Mouse (Mus musculus) stomach, postnatal 0 days (tissue): ENCODE measurements around the gene Csnk2b. TPM values are rescaled to one million over a fixed set of nuclear protein-coding genes. Genes with fewer than 3 reads are reported as not detected.
A peak's percentile ranks its signal among the peaks of the same experiment; 100 is the strongest.

Experiments
- ATAC-seq: fragments of 200-750 bp; cut with Nextera tagmentation; 2 replicates; pipeline ENCODE4 v1.8.0; 2017; ENCODE audit not compliant: low FRiP score, low TSS enrichment
- DNase-seq: peaks from one replicate; pipeline ENCODE4 v3.0.0-alpha.2; 2016; ENCODE audit warnings: low spot score
- H3K27ac ChIP-seq: fragments of 300-500 bp; sonication (generic); replicated peaks from 2 replicates; pipeline ENCODE4 v1.5.1; 2014; ENCODE audit warnings: mild to moderate bottlenecking, control low read depth
- H3K27me3 ChIP-seq: fragments of 300-500 bp; sonication (generic); 2 replicates; pipeline ENCODE4 v1.6.1; 2014; ENCODE audit warnings: low read length; ENCODE audit not compliant: control insufficient read depth, insufficient read depth
- H3K36me3 ChIP-seq: fragments of 300-500 bp; sonication (generic); 2 replicates; pipeline ENCODE4 v1.6.1; 2014; ENCODE audit warnings: low read length, mixed read lengths; ENCODE audit not compliant: control insufficient read depth, insufficient read depth
- H3K4me1 ChIP-seq: fragments of 300-500 bp; sonication (generic); replicated peaks from 2 replicates; pipeline ENCODE4 v1.6.1; 2014; ENCODE audit warnings: antibody characterized with exemption; ENCODE audit not compliant: control insufficient read depth, insufficient read depth
- H3K4me2 ChIP-seq: fragments of 300-500 bp; sonication (generic); replicated peaks from 2 replicates; pipeline ENCODE4 v1.6.1; 2014; ENCODE audit warnings: low read depth, mild to moderate bottlenecking, control low read depth, moderate library complexity
- H3K4me3 ChIP-seq: fragments of 300-500 bp; sonication (generic); 2 replicates; pipeline ENCODE4 v1.5.1; 2014; ENCODE audit warnings: low read depth, low read length, control low read depth
- H3K9ac ChIP-seq: fragments of 300-500 bp; sonication (generic); 2 replicates; pipeline ENCODE4 v1.6.1; 2014; ENCODE audit warnings: mild to moderate bottlenecking, low read length, control low read depth, mixed read lengths
- H3K9me3 ChIP-seq: fragments of 300-500 bp; sonication (generic); 2 replicates; pipeline ENCODE4 v1.6.1; 2016; ENCODE audit warnings: low read length; ENCODE audit not compliant: control insufficient read depth
- CTCF ChIP-seq: IDR thresholded peaks from 2 replicates; pipeline ENCODE4 v1.5.1; 2016; ENCODE audit warnings: antibody characterized with exemption, low read depth, mild to moderate bottlenecking, moderate library complexity
- EP300 ChIP-seq: optimal IDR thresholded peaks from 2 replicates; pipeline ENCODE3; 2016; ENCODE audit warnings: antibody characterized with exemption
- WGBS: fragments of 180-500 bp; shearing (Covaris S2); extraction: QIAGEN DNeasy Blood & Tissue Kit; methylation state at CpG from one replicate; pipeline ENCODE4 v1.1.7; 2014; 5-methylcytosine and 5-hydroxymethylcytosine counted together
- polyA plus RNA-seq: library from polyadenylated mRNA; unstranded; fragments of >200 nt; fragmentation: Nextera tagmentation; extraction: Ambion mirVana; gene quantifications from 2 replicates; pipeline ENCODE4 v1.2.1, GENCODE M21; 2015

Csnk2b gene
- polyA plus RNA-seq, result 323 and 329 TPM in 2 replicates

- Histone ChIP-seq H3K4me2 (peak within 1 kb of the TSS; percentile 97), H3K27me3 (no peaks in the 10 kb centered on the region), H3K4me3 (peak within 1 kb of the TSS; percentile 91), H3K9me3 (no peaks in the 10 kb centered on the region), H3K36me3 (peaks cover 7% of the 10 kb centered on the region), H3K27ac (peak within 1 kb of the TSS; percentile 96), H3K4me1 (peaks cover 3% of the 10 kb centered on the region; the same call in 1 of the 2 replicates), H3K9ac (peak within 1 kb of the TSS; percentile 94)
- no peak for TF ChIP-seq EP300
- peak; percentile 62 for TF ChIP-seq CTCF
- DNase-seq, result peak; percentile 48
- WGBS, result 0% methylated on average over 19 of the region's 19 CpGs
- ATAC-seq, result no peak; the same call in 1 of the 2 replicates
Observed at GRCm38 (mm10) chr17:35121871-35122303, at the start of gene Csnk2b. Gene Csnk2b, minus strand, starts transcription at chr17:35122053.

GRCm38 (mm10) chr17:35168541-35169207 is 46.8 kb upstream of the Csnk2b start:
- H3K4me2 ChIP-seq, result no peak overlapping the region
- no peaks in the 10 kb centered on the region for H3K27me3 ChIP-seq
- no peaks in the 10 kb centered on the region for H3K36me3 ChIP-seq
- no peak overlapping the region for H3K9ac ChIP-seq
- H3K27ac ChIP-seq, result no peak overlapping the region
- H3K4me3 ChIP-seq, result no peak overlapping the region
- DNase-seq, result no peak
- TF ChIP-seq EP300 (no peak), CTCF (peak; percentile 80)
- WGBS, result 14% methylated on average over 4 of the region's 4 CpGs
- peaks cover 3% of the 10 kb centered on the region; the same call in 1 of the 2 replicates for H3K4me1 ChIP-seq
- ATAC-seq, result no peak
- H3K9me3 ChIP-seq, result no peaks in the 10 kb centered on the region

- Histone ChIP-seq H3K9ac (no peak overlapping the region), H3K9me3 (no peaks in the 10 kb centered on the region), H3K4me1 (peaks cover 5% of the 10 kb centered on the region), H3K27me3 (no peaks in the 10 kb centered on the region), H3K4me3 (no peak overlapping the region), H3K27ac (no peak overlapping the region), H3K36me3 (no peaks in the 10 kb centered on the region), H3K4me2 (no peak overlapping the region)
- TF ChIP-seq EP300 (no peak), CTCF (no peak)
- whole genome bisulfite sequencing, result 84% methylated on average over 7 of the region's 7 CpGs
- no peak for DNase-seq
- no peak for ATAC-seq
Observed at GRCm38 (mm10) chr17:35167794-35168193, 45.9 kb upstream of the Csnk2b start.

GRCm38 (mm10) chr17:35166352-35167035 is 44.6 kb upstream of the Csnk2b start:
- H3K9me3 ChIP-seq, result no peaks in the 10 kb centered on the region
- ATAC-seq, result peak; percentile 8; the same call in 1 of the 2 replicates
- H3K4me3 ChIP-seq, result no peak overlapping the region
- H3K27me3 ChIP-seq, result no peaks in the 10 kb centered on the region
- peaks cover 5% of the 10 kb centered on the region for H3K4me1 ChIP-seq
- H3K9ac ChIP-seq, result no peak overlapping the region
- H3K27ac ChIP-seq, result 0 out of 2 replicates have a peak overlapping the region, but pooled peaks have one; percentile 30
- 64% methylated on average over 8 of the region's 8 CpGs for WGBS
- no peak overlapping the region for H3K4me2 ChIP-seq
- peak; percentile 84 for TF ChIP-seq CTCF
- TF ChIP-seq EP300, result no peak
- H3K36me3 ChIP-seq, result peaks cover 6% of the 10 kb centered on the region; the same call in 1 of the 2 replicates
- DNase-seq, result peak; percentile 73

DNA sequence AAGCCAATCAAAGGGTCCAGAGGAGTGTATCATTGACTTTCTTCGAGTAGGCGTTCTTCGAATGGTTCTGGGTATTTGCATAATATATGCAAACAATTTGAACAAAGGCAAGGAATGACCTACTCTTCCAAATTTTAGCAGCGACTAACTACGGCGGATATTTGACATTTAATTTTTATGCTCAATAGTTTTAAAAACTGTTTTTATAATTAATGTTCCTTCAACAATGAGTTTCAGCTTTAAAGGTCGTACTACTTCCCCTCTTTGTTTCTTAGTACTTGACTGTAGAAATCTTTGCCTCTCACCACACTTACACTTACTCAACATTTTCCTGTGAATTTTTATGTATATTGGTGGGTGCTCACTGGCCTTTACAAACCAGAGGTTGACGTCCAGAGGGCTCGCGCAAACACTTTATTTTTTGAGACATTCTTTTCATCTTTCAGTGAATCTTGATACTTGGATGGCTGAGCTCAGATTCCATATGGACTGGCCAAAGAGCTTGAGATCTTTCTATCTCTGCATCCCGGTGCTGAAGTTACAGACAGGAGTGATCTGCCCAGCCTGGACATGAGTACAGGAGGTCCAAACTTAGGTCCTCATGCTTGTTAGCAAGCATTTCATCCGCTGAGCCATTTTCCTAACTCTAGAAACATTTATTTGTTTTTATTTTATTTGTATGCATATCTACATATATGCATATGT is 43.8 kb upstream of the Csnk2b start:
- no peak for DNase-seq
- H3K27ac ChIP-seq, result peak overlapping the region; percentile 96
- peak; percentile 84; the same call in 1 of the 2 replicates for ATAC-seq
- H3K36me3 ChIP-seq, result peaks cover 13% of the 10 kb centered on the region
- H3K4me3 ChIP-seq, result peak overlapping the region; percentile 100
- H3K9me3 ChIP-seq, result no peaks in the 10 kb centered on the region
- peaks cover 5% of the 10 kb centered on the region for H3K4me1 ChIP-seq
- no peaks in the 10 kb centered on the region for H3K27me3 ChIP-seq
- H3K9ac ChIP-seq, result peak overlapping the region; percentile 64
- 16% methylated on average over 12 of the region's 12 CpGs for WGBS
- TF ChIP-seq CTCF (no peak), EP300 (no peak)
- H3K4me2 ChIP-seq, result peak overlapping the region; percentile 48
